Mouse (Mus musculus) lung, embryonic 16.5 days (tissue): ENCODE measurements around the gene Gm21988. TPM values are rescaled to one million over a fixed set of nuclear protein-coding genes. Genes with fewer than 3 reads are reported as not detected.
A peak's percentile ranks its signal among the peaks of the same experiment; 100 is the strongest.

Experiments used
- ATAC-seq: fragments of 200-750 bp; cut with Nextera tagmentation; 2 replicates; pipeline ENCODE4 v1.8.0; 2017; ENCODE audit warnings: low read depth, mild to moderate bottlenecking, moderate library complexity
- H3K27ac ChIP-seq: fragments of 300-500 bp; sonication (generic); 2 replicates; pipeline ENCODE4 v1.5.1; 2014; ENCODE audit warnings: mild to moderate bottlenecking, control low read depth, low read length
- H3K27me3 ChIP-seq: fragments of 300-500 bp; sonication (generic); 2 replicates; pipeline ENCODE4 v1.6.1; 2014; ENCODE audit warnings: low read depth, low read length, mixed read lengths; ENCODE audit not compliant: control insufficient read depth, insufficient read depth
- H3K36me3 ChIP-seq: fragments of 300-500 bp; sonication (generic); 2 replicates; pipeline ENCODE4 v1.6.1; 2014; ENCODE audit warnings: low read length; ENCODE audit not compliant: control insufficient read depth, insufficient read depth
- H3K4me1 ChIP-seq: fragments of 300-500 bp; sonication (generic); replicated peaks from 2 replicates; pipeline ENCODE4 v1.6.1; 2014; ENCODE audit warnings: low read length, mixed read lengths; ENCODE audit not compliant: control insufficient read depth, insufficient read depth
- H3K4me2 ChIP-seq: fragments of 300-500 bp; sonication (generic); 2 replicates; pipeline ENCODE4 v1.6.1; 2014; ENCODE audit warnings: low read depth, low read length, control low read depth
- H3K4me3 ChIP-seq: fragments of 300-500 bp; sonication (generic); 2 replicates; pipeline ENCODE4 v1.5.1; 2014; ENCODE audit warnings: mild to moderate bottlenecking, low read length, control low read depth
- H3K9ac ChIP-seq: fragments of 300-500 bp; sonication (generic); 2 replicates; pipeline ENCODE4 v1.6.1; 2014; ENCODE audit warnings: low read length, control low read depth
- H3K9me3 ChIP-seq: fragments of 300-500 bp; sonication (generic); 2 replicates; pipeline ENCODE4 v1.6.1; 2016; ENCODE audit warnings: low read length; ENCODE audit not compliant: control insufficient read depth
- WGBS: fragments of 180-500 bp; shearing (Covaris S2); extraction: QIAGEN DNeasy Blood & Tissue Kit; methylation state at CpG from one replicate; pipeline ENCODE4 v1.1.7; 2014; 5-methylcytosine and 5-hydroxymethylcytosine counted together
- polyA plus RNA-seq: library from polyadenylated mRNA; unstranded; fragments of >200 nt; fragmentation: Nextera tagmentation; extraction: Ambion mirVana; gene quantifications from 2 replicates; pipeline ENCODE4 v1.2.1, GENCODE M21; 2015

Gene Gm21988
- polyA plus RNA-seq, 1 experiment from 2014 or later = 10.7 TPM

DNA sequence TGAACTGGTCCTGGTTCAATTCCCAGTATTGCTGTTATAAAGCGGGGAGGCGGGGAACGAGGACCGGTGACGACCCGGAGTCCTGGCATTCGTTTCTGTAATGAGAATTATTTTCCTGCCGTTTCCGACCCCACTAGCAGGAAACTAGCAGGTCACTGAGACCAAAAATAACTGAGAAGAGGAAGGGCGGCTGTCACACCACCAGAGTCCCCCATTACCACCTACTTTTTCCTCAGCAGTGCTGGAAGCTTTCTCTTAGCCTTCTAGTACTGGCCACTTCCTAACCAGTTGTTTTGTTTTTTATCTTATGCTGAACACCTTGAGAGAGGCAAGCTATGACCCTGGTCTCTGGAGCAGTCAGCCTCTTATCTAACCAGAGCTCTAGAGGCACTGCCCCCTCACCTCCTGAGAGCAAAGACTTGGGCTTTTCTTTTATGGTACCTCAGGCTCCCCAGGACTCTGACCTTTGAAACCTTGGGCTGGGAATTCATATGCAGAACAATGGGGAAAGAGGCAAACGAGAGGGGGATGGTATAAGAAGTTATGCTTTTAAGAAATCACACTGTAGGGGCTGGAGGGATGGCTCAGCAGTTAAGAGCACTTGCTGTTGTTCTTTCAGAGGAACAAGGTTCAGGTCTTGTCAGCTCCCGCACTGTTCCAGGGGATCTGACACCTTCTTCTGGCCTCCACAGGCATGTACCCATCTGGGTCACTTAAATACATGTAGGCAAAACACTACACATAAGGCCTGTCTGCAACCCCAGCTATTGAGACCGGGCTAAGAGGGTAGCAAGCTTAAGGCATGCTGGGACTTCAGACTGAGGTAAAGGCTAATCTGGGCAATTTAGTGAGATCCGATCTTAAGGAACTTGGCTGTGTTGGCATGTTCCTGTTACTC is 17.8 kb downstream of the Gm21988 start:
- 14% methylated on average over 14 of the region's 14 CpGs for WGBS

DNA sequence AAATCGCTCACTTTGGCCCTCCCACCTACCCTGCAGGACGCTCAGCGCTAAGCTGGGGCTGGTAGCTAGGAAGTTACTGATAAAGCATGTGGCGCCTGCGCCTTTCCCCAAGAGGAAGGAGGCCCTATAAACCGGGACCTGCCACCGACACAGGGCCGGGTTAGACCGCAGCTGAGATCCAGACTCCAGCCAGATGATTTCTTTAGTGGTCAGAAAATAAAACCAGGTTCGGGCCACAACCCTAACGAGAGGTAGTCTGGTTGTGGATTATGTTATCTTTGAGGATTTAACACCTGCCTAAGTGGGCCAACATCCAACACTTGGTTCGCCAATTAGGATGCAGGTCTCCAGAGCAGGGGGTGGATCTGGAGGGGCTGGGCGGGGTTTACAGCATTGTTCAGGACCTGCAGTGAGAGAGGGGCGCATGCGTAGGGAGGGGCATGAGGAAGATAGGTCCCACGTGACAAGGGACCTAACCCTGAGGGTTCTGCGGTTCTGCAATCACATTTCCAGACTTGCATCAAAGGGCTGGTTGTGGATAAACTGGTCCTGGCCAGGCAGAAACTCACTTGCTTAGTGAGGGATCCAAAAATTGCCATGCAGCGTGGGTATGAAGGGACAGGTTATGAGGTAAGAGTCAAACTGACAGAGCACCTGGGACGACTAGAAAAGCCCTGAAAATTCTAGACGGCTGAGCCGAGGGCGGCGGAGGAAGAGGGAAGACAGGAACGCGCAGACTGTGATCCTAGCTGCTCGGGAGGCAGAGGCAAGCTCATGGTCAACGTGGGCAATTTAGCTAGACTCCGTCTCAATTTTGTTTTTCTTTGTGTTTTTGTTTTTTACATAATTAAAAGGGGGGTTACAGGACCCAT is 18.7 kb downstream of the Gm21988 start, which contains the start of gene Slc16a13:
Gene Slc16a13, minus strand, starts transcription at position 334 of the 872 bp plus-strand sequence.
- under 1% methylated on average over 28 of the region's 28 CpGs for WGBS
- H3K9me3 ChIP-seq = no peaks in the 10 kb centered on the region
- peak; percentile 95 for ATAC-seq
- no peaks in the 10 kb centered on the region for H3K36me3 ChIP-seq
- peak within 1 kb of the TSS; percentile 95 for H3K4me2 ChIP-seq
- peaks cover 5% of the 10 kb centered on the region; the same call in 1 of the 2 replicates for H3K4me1 ChIP-seq
- peaks cover 4% of the 10 kb centered on the region for H3K27me3 ChIP-seq
- H3K27ac ChIP-seq = peak within 1 kb of the TSS; percentile 80
- peak within 1 kb of the TSS; percentile 75 for H3K9ac ChIP-seq
- H3K4me3 ChIP-seq = peak within 1 kb of the TSS; percentile 58

More for the DNA sequence above, 17.8 kb downstream of the Gm21988 start:
- ATAC-seq = peak; percentile 9; the same call in 1 of the 2 replicates
- Histone ChIP-seq H3K4me3 (peak overlapping the region; percentile 58), H3K4me2 (peak overlapping the region; percentile 95), H3K4me1 (peaks cover 10% of the 10 kb centered on the region; the same call in 1 of the 2 replicates), H3K27me3 (peaks cover 3% of the 10 kb centered on the region), H3K9me3 (no peaks in the 10 kb centered on the region), H3K36me3 (no peaks in the 10 kb centered on the region), H3K27ac (peak overlapping the region; percentile 80), H3K9ac (peak overlapping the region; percentile 75)

DNA sequence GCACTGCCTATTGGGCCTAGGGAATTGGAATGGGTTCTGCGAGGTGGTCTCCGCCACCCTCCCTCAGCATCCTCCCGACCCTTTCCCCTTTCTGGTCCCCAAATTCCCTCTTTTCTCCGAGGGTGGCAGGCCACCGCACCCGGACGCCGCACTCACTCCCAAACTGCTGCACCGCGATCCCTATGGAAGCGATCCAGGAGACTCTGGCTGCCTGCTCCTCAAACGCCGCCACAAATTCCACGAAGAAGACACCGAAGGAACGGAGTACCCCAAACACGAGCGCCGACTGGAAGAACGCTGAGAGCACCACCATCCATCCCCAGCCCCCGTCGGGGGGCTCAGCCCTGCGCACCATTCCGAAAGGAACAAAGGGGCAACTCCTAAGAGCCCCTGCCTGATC is 19.3 kb downstream of the Gm21988 start:
- H3K9me3 ChIP-seq = no peaks in the 10 kb centered on the region
- peak overlapping the region; percentile 75 for H3K9ac ChIP-seq
- 2% methylated on average over 24 of the region's 24 CpGs for WGBS
- H3K27me3 ChIP-seq = peaks cover 10% of the 10 kb centered on the region
- peak overlapping the region; percentile 95 for H3K4me2 ChIP-seq
- peak overlapping the region; percentile 73 for H3K27ac ChIP-seq
- peak overlapping the region; percentile 58 for H3K4me3 ChIP-seq
- H3K36me3 ChIP-seq = no peaks in the 10 kb centered on the region
- no peak for ATAC-seq
- H3K4me1 ChIP-seq = peaks cover 5% of the 10 kb centered on the region; the same call in 1 of the 2 replicates

DNA sequence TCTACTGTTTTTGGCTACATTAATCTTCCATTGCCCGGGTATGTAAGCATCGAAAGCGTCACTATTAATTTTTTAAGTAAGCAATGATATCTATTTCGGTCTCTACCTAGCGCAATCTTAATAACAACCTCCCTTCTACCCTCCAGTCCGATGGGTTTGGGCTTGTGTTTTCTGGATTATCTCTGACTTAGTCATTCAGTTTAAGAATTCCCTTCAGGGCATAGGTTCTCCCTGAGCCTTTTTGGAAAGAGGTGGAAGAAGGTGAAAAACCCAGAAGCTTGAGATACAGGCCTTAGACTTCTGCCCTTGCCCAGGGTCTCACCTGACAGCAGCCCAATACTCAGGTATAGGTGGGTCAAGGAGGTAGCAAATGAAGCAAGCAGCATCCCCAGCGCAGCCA is 19.8 kb downstream of the Gm21988 start:
- Histone ChIP-seq H3K27ac (no peak overlapping the region), H3K4me3 (peak overlapping the region; percentile 58), H3K9ac (peak overlapping the region; percentile 75), H3K4me2 (peak overlapping the region; percentile 95), H3K36me3 (no peaks in the 10 kb centered on the region), H3K9me3 (no peaks in the 10 kb centered on the region), H3K4me1 (peaks cover 5% of the 10 kb centered on the region; the same call in 1 of the 2 replicates), H3K27me3 (peaks cover 15% of the 10 kb centered on the region)
- ATAC-seq = no peak
- WGBS = 63% methylated on average over 7 of the region's 7 CpGs

DNA sequence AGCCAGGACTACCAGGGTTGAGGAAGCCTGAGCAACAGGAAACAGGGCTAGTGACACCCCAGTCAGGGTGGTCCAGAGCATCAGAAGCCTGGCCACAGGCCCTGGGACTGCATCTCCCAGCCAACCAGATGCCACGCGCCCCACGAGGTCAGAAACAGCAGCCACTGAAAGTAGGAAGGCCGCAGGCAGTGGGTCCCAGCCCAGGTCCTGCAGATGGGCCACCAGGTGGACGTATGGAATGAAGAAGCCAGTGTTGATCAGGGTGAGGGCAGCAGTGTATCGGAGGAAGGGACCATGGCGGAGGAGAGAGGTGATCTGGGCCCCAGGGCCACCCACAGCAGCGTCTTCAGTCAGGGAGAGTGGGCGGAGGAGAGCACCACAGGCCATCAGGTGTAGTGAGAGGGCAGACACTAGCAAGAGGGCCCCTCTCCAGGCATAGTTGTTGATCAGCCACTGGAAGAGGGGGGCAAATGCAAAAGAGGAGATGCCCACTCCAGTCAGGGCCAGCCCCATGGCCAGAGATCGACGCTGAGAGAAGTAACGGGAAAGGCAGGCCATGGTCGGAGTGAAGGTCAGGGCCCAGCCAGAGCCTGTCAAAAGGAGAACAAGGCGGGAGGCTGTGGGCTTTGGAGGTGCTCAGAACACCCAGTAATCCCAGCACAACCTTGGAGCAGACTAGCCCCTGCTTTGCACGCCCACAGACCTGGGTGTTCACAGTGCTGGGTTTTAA is 20.7 kb downstream of the Gm21988 start:
- Histone ChIP-seq H3K4me1 (peaks cover 12% of the 10 kb centered on the region; the same call in 1 of the 2 replicates), H3K27me3 (peaks cover 24% of the 10 kb centered on the region), H3K27ac (no peak overlapping the region), H3K4me2 (no peak overlapping the region), H3K9me3 (no peaks in the 10 kb centered on the region), H3K36me3 (no peaks in the 10 kb centered on the region), H3K9ac (no peak overlapping the region), H3K4me3 (no peak overlapping the region)
- no peak for ATAC-seq
- 85% methylated on average over 15 of the region's 15 CpGs for WGBS

DNA sequence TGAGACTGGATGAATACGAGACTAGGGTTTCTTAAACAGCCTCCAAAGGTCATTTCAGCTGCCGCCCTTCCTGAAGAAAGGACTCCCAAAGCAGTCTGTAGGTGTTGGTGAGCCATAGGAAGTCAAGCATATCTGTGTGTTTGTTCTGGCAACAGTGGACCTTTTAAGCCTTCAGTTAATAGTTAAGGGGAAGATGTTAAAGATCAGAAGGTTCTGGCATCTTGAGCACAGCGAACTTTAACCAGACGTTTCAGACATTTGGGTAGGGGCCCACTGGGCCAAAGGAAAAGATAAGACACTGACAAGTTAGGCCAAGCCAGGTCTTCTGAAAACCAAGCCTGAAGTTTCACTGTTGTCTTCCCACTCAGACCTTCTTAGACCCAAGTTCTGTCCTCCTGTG is 21.6 kb downstream of the Gm21988 start:
- Histone ChIP-seq H3K4me2 (no peak overlapping the region), H3K4me1 (peaks cover 20% of the 10 kb centered on the region), H3K36me3 (no peaks in the 10 kb centered on the region), H3K27me3 (peaks cover 33% of the 10 kb centered on the region), H3K9ac (no peak overlapping the region), H3K27ac (no peak overlapping the region), H3K9me3 (no peaks in the 10 kb centered on the region), H3K4me3 (no peak overlapping the region)
- ATAC-seq = no peak
- WGBS = 70% methylated on average over 4 of the region's 4 CpGs

DNA sequence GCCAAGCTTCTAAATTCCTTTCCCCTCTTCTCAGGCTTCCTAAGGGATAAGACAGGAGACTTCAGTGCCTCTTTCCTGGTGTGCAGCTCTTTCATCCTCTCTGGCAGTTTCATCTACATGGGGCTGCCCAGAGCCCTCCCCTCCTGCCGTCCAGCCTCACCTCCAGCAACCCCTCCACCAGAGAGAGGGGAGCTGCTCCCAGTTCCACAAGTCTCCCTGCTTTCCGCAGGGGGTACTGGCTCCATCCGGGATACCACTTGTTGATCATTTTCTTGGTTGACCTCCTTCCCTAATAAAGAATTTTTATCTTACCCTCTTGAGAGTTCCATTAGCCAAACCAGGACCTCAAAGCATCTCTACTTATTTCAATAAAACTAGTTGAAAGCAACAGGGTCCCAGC is 23.5 kb downstream of the Gm21988 start:
- Histone ChIP-seq H3K9me3 (no peaks in the 10 kb centered on the region), H3K4me3 (no peak overlapping the region), H3K36me3 (no peaks in the 10 kb centered on the region), H3K27me3 (peaks cover 35% of the 10 kb centered on the region), H3K27ac (no peak overlapping the region), H3K9ac (no peak overlapping the region), H3K4me2 (no peak overlapping the region), H3K4me1 (peaks cover 17% of the 10 kb centered on the region)
- 57% methylated on average over 3 of the region's 3 CpGs for WGBS
- no peak for ATAC-seq

DNA sequence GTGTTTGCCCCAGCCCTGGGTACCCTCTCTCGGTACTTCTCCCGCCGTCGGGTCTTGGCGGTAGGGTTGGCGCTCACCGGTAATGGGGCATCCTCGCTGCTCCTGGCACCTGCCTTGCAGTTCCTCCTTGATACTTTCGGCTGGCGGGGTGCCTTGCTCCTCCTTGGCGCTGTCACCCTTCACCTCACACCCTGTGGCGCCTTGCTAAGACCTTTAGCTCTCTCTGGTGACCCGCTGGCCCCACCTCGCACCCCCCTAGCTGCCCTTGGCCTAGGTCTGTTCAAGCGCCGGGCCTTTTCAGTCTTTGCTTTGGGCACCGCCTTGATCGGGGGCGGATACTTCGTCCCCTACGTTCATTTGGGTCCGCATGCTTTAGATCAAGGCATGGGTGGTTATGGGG is 24.3 kb downstream of the Gm21988 start:
- Histone ChIP-seq H3K9me3 (no peaks in the 10 kb centered on the region), H3K4me2 (no peak overlapping the region), H3K27me3 (peaks cover 35% of the 10 kb centered on the region), H3K9ac (no peak overlapping the region), H3K4me1 (peaks cover 14% of the 10 kb centered on the region), H3K27ac (no peak overlapping the region), H3K4me3 (no peak overlapping the region), H3K36me3 (no peaks in the 10 kb centered on the region)
- ATAC-seq = no peak
- WGBS = 18% methylated on average over 18 of the region's 22 CpGs
